Mouse (Mus musculus) erythroblast, embryonic 14.5 days (primary cell): ENCODE data around the gene Hist3h2a. TPM values are rescaled to one million over a fixed set of nuclear protein-coding genes. Genes with fewer than 3 reads are reported as not detected.
"Not testable (repeated sequence)": the region's sequence is repeated elsewhere in the genome, so short reads cannot be mapped to it uniquely, and the experiment has no call there.

ENCODE experiments used
- H3K27me3 ChIP-seq: 2 replicates; pipeline ENCODE4 v1.6.1; 2012; ENCODE audit warnings: inconsistent platforms; ENCODE audit not compliant: control insufficient read depth
- H3K36me3 ChIP-seq: 2 replicates; pipeline ENCODE4 v1.6.1; 2012; ENCODE audit warnings: mild to moderate bottlenecking, inconsistent platforms; ENCODE audit not compliant: control insufficient read depth
- H3K4me1 ChIP-seq: 2 replicates; pipeline ENCODE4 v1.6.1; 2012; ENCODE audit warnings: inconsistent platforms; ENCODE audit not compliant: control insufficient read depth
- H3K4me3 ChIP-seq: replicated peaks from 2 replicates; pipeline ENCODE3; 2012; ENCODE audit warnings: moderate library complexity, mild to moderate bottlenecking, inconsistent platforms
- H3K9me3 ChIP-seq: 2 replicates; pipeline ENCODE4 v1.6.1; 2012; ENCODE audit warnings: low read length, inconsistent platforms, mixed read lengths; ENCODE audit not compliant: control insufficient read depth
- GATA1 ChIP-seq: IDR thresholded peaks from 2 replicates; pipeline ENCODE4 v1.6.1; 2012; ENCODE audit warnings: low read length, inconsistent platforms, mixed read lengths
- TAL1 ChIP-seq: IDR thresholded peaks from 3 replicates; pipeline ENCODE4 v1.6.1; 2012; ENCODE audit warnings: low read length, inconsistent platforms, mixed read lengths
- polyA plus RNA-seq: library from polyadenylated mRNA; stranded (reverse); fragments of >175 nt; gene quantifications from 2 replicates; pipeline ENCODE4 v1.2.3, GENCODE M21; 2012

Hist3h2a gene
- polyA plus RNA-seq, 1 experiment: 9.8 TPM

- H3K4me1 ChIP-seq: peaks cover 41% of the 10 kb centered on the region
- H3K9me3 ChIP-seq: 0 out of 2 replicates have a peak, but pooled peaks cover 2% of the 10 kb centered on the region
- TF ChIP-seq GATA1 (no peak), TAL1 (no peak)
- peak overlapping the region; percentile 83 for H3K4me3 ChIP-seq
- H3K27me3 ChIP-seq: peaks cover 31% of the 10 kb centered on the region
- peaks cover 34% of the 10 kb centered on the region for H3K36me3 ChIP-seq
Observed at GRCm38 (mm10) chr11:58939088-58939439, 15.4 kb upstream of the Hist3h2a start.

- H3K27me3 ChIP-seq: peaks cover 82% of the 10 kb centered on the region
- no peaks in the 10 kb centered on the region for H3K36me3 ChIP-seq
- H3K4me3 ChIP-seq: no peak overlapping the region
- 0 out of 2 replicates have a peak, but pooled peaks cover 4% of the 10 kb centered on the region for H3K9me3 ChIP-seq
- H3K4me1 ChIP-seq: peaks cover 21% of the 10 kb centered on the region
- TF ChIP-seq GATA1 (no peak), TAL1 (no peak)
Observed at GRCm38 (mm10) chr11:58944136-58944535, 10.3 kb upstream of the Hist3h2a start.

- no peaks in the 10 kb centered on the region for H3K36me3 ChIP-seq
- TF ChIP-seq TAL1: no peak
- TF ChIP-seq GATA1: no peak
- H3K27me3 ChIP-seq: peaks cover 98% of the 10 kb centered on the region
- no peak overlapping the region for H3K4me3 ChIP-seq
- H3K4me1 ChIP-seq: peaks cover 21% of the 10 kb centered on the region
- 0 out of 2 replicates have a peak, but pooled peaks cover 2% of the 10 kb centered on the region for H3K9me3 ChIP-seq
Observed at GRCm38 (mm10) chr11:58947306-58947705, 7.2 kb upstream of the Hist3h2a start.

GRCm38 (mm10) chr11:58947798-58948528 is 6.5 kb upstream of the Hist3h2a start:
- peak overlapping the region; percentile 63 for H3K4me3 ChIP-seq
- no peak for TF ChIP-seq GATA1
- no peak for TF ChIP-seq TAL1
- H3K4me1 ChIP-seq: peaks cover 24% of the 10 kb centered on the region
- H3K36me3 ChIP-seq: no peaks in the 10 kb centered on the region
- H3K9me3 ChIP-seq: 0 out of 2 replicates have a peak, but pooled peaks cover 2% of the 10 kb centered on the region
- peaks cover 98% of the 10 kb centered on the region for H3K27me3 ChIP-seq

- TF ChIP-seq GATA1 (peak; percentile 66), TAL1 (no peak)
- Histone ChIP-seq H3K36me3 (no peaks in the 10 kb centered on the region), H3K9me3 (0 out of 2 replicates have a peak, but pooled peaks cover 2% of the 10 kb centered on the region), H3K4me3 (peak within 1 kb of the TSS; percentile 64), H3K4me1 (peaks cover 31% of the 10 kb centered on the region), H3K27me3 (peaks cover 91% of the 10 kb centered on the region)
Observed at GRCm38 (mm10) chr11:58948542-58949479, 5.7 kb upstream of the Hist3h2a start, which contains the start of gene Hist3h2ba. TSS of gene Hist3h2ba (plus strand) at chr11:58948920.

GRCm38 (mm10) chr11:58949480-58950431 is 4.7 kb upstream of the Hist3h2a start:
- Histone ChIP-seq H3K36me3 (peaks cover under 1% of the 10 kb centered on the region; the same call in 1 of the 2 replicates), H3K4me3 (peak overlapping the region; percentile 64), H3K27me3 (peaks cover 81% of the 10 kb centered on the region), H3K9me3 (0 out of 2 replicates have a peak, but pooled peaks cover 2% of the 10 kb centered on the region), H3K4me1 (peaks cover 31% of the 10 kb centered on the region)
- TF ChIP-seq GATA1: no peak
- no peak for TF ChIP-seq TAL1

GRCm38 (mm10) chr11:58951210-58951609 is 3.3 kb upstream of the Hist3h2a start:
- peaks cover 67% of the 10 kb centered on the region for H3K27me3 ChIP-seq
- peaks cover 36% of the 10 kb centered on the region for H3K4me1 ChIP-seq
- H3K9me3 ChIP-seq: 0 out of 2 replicates have a peak, but pooled peaks cover 2% of the 10 kb centered on the region
- TF ChIP-seq TAL1 (no peak), GATA1 (no peak)
- H3K4me3 ChIP-seq: no peak overlapping the region
- H3K36me3 ChIP-seq: peaks cover 14% of the 10 kb centered on the region

- Histone ChIP-seq H3K9me3 (0 out of 2 replicates have a peak, but pooled peaks cover under 1% of the 10 kb centered on the region), H3K36me3 (peaks cover 37% of the 10 kb centered on the region), H3K4me3 (peak overlapping the region; percentile 84), H3K27me3 (peaks cover 43% of the 10 kb centered on the region), H3K4me1 (peaks cover 46% of the 10 kb centered on the region)
- TF ChIP-seq GATA1: no peak
- TF ChIP-seq TAL1: no peak
Observed at GRCm38 (mm10) chr11:58953351-58954169, 925 bp upstream of the Hist3h2a start.

- Histone ChIP-seq H3K27me3 (peaks cover 38% of the 10 kb centered on the region), H3K4me3 (peak overlapping the region; percentile 86), H3K36me3 (peaks cover 40% of the 10 kb centered on the region), H3K4me1 (peaks cover 47% of the 10 kb centered on the region)
- H3K9me3 ChIP-seq: not testable (repeated sequence)
Observed at GRCm38 (mm10) chr11:58954170-58954419, 390 bp upstream of the Hist3h2a start.
